Mouse (Mus musculus): ENCODE results near the gene Hoxa9. TPM values are rescaled to one million over a fixed set of nuclear protein-coding genes. Genes with fewer than 3 reads are reported as not detected.

The Hoxa9 gene
- polyA plus RNA-seq, 1 experiment from 2014 or later, result 0.06 TPM

DNA sequence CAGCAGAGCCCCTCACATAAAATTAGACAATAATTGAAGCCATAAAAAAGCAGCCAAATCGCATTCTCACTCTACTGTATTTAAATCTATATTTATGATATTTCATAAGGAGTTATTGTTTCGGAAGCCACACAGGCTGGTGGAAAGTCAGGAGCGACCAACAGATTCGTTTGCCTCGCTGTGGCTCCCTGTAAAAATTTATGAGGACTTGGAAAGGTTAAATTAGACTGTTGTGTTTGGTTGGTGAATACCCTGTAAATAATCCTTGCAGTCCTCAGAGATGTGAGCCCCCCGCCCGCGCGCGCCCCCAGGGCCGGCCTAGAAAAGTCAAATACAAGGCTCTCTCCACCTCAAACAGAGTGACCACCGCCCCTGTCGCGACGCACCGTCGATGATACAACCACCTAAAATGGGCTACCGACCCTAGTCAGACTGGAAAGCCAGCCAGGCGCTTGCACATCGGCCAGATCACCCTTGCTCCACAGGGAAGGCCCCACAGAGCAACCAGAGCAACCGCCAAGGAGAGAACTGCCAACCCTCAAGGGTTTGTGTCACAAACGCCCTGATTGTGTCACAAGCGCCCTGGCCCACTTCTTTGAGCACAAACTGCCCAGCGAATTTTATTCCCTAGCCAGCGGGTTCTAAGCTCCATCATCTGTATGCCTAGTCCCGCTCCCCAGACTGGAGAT is 4.2 kb downstream of the Hoxa9 start:
- H3K27me3 ChIP-seq (ENCODE audit: control insufficient read depth, insufficient read depth, low read depth, low read length), result peaks cover 92% of the 10 kb centered on the region
- no peaks in the 10 kb centered on the region for H3K9me3 ChIP-seq (ENCODE audit: control insufficient read depth, low read length)
- no peak overlapping the region for H3K4me2 ChIP-seq (ENCODE audit: low read depth, low read length)
- no peak overlapping the region for H3K9ac ChIP-seq (ENCODE audit: low read length)
- no peak for ATAC-seq (ENCODE audit: low read depth)
- H3K4me1 ChIP-seq (replicated peaks; ENCODE audit: control insufficient read depth, insufficient read depth, low read length), result peaks cover 10% of the 10 kb centered on the region
- WGBS, result 3% methylated on average over 26 of the region's 26 CpGs
- no peak overlapping the region for H3K4me3 ChIP-seq (ENCODE audit: low read length)
- no peaks in the 10 kb centered on the region for H3K36me3 ChIP-seq (ENCODE audit: control insufficient read depth, insufficient read depth, low read length)
- no peak overlapping the region for H3K27ac ChIP-seq (ENCODE audit: low read length)

DNA sequence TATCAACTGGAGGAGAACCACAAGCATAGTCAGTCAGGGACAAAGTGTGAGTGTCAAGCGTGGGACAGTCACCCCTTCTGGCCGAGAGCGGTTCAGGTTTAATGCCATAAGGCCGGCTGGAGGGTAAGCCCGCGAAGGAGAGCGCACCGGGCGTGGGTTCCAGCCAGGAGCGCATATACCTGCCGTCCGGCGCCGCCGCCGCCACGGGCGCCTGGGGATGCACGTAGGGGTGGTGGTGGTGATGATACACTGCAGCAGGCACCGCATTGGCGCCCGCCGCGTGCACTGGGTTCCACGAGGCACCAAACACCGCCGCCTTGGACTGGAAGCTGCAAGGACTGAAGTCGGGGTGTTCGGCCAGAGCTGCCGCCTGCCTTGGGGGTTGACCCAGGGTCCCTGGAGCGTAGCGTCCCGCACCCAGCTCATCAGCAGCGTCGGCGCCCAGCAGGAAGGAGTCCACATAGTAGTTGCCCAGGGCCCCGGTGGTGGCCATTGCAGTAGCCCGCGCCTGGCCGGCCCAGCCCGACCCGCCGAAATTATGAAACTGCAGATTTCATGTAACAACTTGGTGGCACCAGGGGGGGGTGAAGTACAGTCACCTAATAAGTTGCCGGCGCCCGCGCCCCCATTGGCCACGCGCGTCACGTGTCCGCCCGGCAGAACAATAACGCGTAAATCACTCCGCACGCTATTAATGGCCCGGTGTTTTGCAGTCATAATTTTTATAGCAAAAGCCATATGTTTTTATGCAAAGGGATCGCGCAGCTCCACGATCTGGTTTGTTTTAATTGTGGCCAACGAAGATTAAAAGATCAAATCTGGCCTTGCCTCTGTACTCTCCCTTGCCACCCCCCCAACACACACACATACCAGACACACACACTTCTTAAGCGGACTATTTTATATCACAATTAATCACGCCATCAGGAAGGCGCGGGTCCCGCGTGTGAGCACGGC is 5.0 kb downstream of the Hoxa9 start:
- Histone ChIP-seq H3K4me3 (ENCODE audit: low read length) (peak overlapping the region; percentile 19), H3K36me3 (ENCODE audit: control insufficient read depth, insufficient read depth, low read length) (no peaks in the 10 kb centered on the region), H3K4me2 (ENCODE audit: low read depth, low read length) (peak overlapping the region; percentile 32), H3K4me1 (replicated peaks; ENCODE audit: control insufficient read depth, insufficient read depth, low read length) (peaks cover 10% of the 10 kb centered on the region), H3K27ac (ENCODE audit: low read length) (no peak overlapping the region), H3K9me3 (ENCODE audit: control insufficient read depth, low read length) (no peaks in the 10 kb centered on the region), H3K9ac (ENCODE audit: low read length) (no peak overlapping the region), H3K27me3 (ENCODE audit: control insufficient read depth, insufficient read depth, low read depth, low read length) (peaks cover 95% of the 10 kb centered on the region)
- 3% methylated on average over 69 of the region's 69 CpGs for WGBS
- no peak for ATAC-seq (ENCODE audit: low read depth)

DNA sequence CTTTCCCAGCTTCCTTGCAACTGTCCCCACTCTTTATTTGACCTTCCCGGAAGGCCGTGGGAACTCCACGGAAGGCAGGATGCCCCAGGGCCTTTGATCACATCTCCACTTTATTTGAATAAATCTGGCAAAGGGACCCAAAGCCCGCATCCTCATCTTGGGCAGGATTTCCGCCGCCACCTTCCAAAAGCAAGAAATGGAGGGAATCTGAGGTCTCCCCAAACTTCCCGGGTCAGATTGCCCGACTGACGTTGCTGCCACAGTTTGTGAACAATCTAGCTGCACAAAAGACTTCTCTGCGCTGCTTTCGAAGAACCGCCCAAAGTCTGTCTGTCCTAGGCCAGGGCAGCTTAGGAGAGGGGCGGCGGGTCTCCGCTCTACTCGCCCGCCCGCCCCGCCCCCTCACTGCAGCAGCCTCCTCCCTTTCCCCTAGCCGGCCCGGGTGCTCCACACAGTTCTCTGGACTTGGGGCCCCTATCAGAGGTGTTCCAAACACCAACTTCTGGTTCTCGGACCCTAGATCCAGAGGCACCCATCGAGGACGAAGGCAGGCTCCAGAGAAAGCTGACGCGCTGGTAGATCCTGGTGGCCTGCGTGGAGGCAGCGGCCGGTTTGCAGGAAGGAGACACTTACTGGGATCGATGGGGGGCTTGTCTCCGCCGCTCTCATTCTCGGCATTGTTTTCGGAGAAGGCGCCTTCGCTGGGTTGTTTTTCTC is 5.8 kb downstream of the Hoxa9 start:
- Histone ChIP-seq H3K4me3 (ENCODE audit: low read length) (peak overlapping the region; percentile 19; the same call in 1 of the 2 replicates), H3K4me1 (replicated peaks; ENCODE audit: control insufficient read depth, insufficient read depth, low read length) (peaks cover 7% of the 10 kb centered on the region), H3K27me3 (ENCODE audit: control insufficient read depth, insufficient read depth, low read depth, low read length) (peaks cover 92% of the 10 kb centered on the region), H3K27ac (ENCODE audit: low read length) (no peak overlapping the region), H3K4me2 (ENCODE audit: low read depth, low read length) (no peak overlapping the region), H3K36me3 (ENCODE audit: control insufficient read depth, insufficient read depth, low read length) (no peaks in the 10 kb centered on the region), H3K9ac (ENCODE audit: low read length) (no peak overlapping the region), H3K9me3 (ENCODE audit: control insufficient read depth, low read length) (no peaks in the 10 kb centered on the region)
- ATAC-seq (ENCODE audit: low read depth), result no peak
- WGBS, result 2% methylated on average over 36 of the region's 36 CpGs

DNA sequence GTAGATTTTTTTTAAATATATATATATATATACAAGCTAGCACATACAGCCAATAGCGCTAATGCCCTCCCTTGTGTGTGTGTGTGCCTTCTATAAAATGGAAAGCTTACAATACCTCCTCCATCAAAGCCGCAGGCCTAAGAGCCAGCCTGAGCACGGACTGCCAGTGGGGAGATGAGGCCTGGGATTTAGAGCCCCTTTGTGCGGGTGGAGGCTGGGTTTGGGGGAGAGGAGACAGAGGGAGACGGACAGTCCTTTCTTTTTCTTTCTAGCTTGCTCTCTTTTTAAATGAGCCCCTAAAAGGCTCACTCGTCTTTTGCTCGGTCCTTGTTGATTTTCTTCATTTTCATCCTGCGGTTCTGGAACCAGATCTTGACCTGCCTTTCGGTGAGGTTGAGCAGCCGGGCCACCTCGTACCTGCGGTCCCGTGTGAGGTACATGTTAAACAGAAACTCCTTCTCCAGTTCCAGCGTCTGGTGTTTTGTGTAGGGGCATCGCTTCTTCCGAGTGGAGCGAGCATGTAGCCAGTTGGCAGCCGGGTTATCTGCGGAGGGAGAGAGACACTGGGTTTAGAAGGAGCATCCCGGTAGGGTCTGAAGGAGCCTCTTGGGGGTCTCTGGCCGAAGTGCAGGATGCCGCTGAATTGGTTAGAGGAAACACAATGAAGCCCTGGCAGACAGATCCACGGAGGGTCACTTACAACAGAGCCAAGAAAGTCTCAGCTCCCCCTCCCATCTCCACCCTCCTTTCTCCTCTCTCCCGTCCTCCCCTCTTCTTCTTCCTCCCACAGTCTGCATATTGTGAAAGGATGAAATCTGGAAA is 6.7 kb downstream of the Hoxa9 start:
- Histone ChIP-seq H3K36me3 (ENCODE audit: control insufficient read depth, insufficient read depth, low read length) (no peaks in the 10 kb centered on the region), H3K9ac (ENCODE audit: low read length) (no peak overlapping the region), H3K4me3 (ENCODE audit: low read length) (no peak overlapping the region), H3K4me2 (ENCODE audit: low read depth, low read length) (no peak overlapping the region), H3K9me3 (ENCODE audit: control insufficient read depth, low read length) (no peaks in the 10 kb centered on the region), H3K27ac (ENCODE audit: low read length) (no peak overlapping the region), H3K4me1 (replicated peaks; ENCODE audit: control insufficient read depth, insufficient read depth, low read length) (peaks cover 7% of the 10 kb centered on the region), H3K27me3 (ENCODE audit: control insufficient read depth, insufficient read depth, low read depth, low read length) (peaks cover 92% of the 10 kb centered on the region)
- 17% methylated on average over 24 of the region's 24 CpGs for WGBS
- no peak for ATAC-seq (ENCODE audit: low read depth)

DNA sequence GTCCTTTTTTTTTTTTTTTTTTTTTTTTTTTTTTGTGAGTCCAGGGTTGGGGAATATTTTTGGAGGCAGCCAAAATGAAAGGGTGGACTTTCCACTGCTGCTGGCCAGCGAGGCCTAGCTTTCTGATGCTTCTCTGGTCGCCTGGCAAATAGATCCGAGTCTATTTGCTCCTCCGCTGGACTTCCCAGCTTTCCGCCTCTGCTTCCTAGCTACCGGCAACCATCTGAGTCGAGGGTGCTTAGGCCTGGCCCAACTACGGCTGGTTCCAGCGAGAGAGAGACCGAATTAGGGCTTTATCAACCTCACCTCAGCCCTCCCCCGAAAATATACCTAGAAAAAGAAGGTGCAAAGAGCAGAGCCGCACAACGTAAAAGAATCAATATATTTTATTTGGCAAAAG is 8.2 kb downstream of the Hoxa9 start:
- Histone ChIP-seq H3K4me3 (ENCODE audit: low read length) (no peak overlapping the region), H3K4me1 (replicated peaks; ENCODE audit: control insufficient read depth, insufficient read depth, low read length) (peaks cover 8% of the 10 kb centered on the region), H3K9me3 (ENCODE audit: control insufficient read depth, low read length) (no peaks in the 10 kb centered on the region), H3K36me3 (ENCODE audit: control insufficient read depth, insufficient read depth, low read length) (no peaks in the 10 kb centered on the region), H3K9ac (ENCODE audit: low read length) (no peak overlapping the region), H3K27me3 (ENCODE audit: control insufficient read depth, insufficient read depth, low read depth, low read length) (peaks cover 95% of the 10 kb centered on the region), H3K4me2 (ENCODE audit: low read depth, low read length) (no peak overlapping the region), H3K27ac (ENCODE audit: low read length) (no peak overlapping the region)
- ATAC-seq (ENCODE audit: low read depth), result no peak
- 42% methylated on average over 13 of the region's 13 CpGs for WGBS

DNA sequence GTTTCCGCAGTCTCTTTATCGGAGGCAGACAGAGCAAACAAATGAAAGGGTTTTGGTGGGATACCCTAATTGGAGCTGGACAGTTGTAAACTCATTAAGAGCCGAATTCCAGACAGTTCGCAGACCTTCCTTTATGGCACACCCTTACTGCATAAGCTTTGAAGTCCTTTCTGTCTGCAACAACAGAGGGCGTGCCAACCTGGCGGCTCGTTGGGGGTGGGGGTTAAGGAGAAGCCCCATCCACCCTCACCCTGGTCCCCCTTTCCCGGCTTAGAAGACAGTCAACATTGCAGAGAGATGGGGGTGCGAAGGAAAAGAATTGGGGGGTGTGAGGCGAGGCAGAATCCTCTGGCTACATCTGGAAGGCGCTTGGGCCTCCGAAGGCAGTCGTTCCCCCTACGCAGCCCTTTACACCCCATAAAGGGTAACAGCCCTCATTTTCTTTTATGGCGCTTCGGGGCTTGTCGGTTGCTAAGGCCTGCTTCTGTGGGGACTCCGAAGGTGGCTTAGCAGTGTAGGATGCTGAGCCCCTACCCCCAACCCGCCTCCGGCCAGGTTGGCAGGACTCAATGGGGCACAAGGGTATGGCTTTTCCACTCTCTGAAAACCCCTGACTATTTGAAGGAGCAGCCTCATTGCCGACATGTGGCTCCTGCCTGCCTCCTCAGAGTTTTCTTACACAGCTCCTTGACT is 8.8 kb downstream of the Hoxa9 start:
- peaks cover 93% of the 10 kb centered on the region for H3K27me3 ChIP-seq (ENCODE audit: control insufficient read depth, insufficient read depth, low read depth, low read length)
- peak overlapping the region; percentile 69 for H3K4me3 ChIP-seq (ENCODE audit: low read length)
- H3K27ac ChIP-seq (ENCODE audit: low read length), result no peak overlapping the region
- peak overlapping the region; percentile 30; the same call in 1 of the 2 replicates for H3K9ac ChIP-seq (ENCODE audit: low read length)
- ATAC-seq (ENCODE audit: low read depth), result no peak
- H3K4me1 ChIP-seq (replicated peaks; ENCODE audit: control insufficient read depth, insufficient read depth, low read length), result peaks cover 12% of the 10 kb centered on the region
- H3K9me3 ChIP-seq (ENCODE audit: control insufficient read depth, low read length), result no peaks in the 10 kb centered on the region
- H3K36me3 ChIP-seq (ENCODE audit: control insufficient read depth, insufficient read depth, low read length), result no peaks in the 10 kb centered on the region
- H3K4me2 ChIP-seq (ENCODE audit: low read depth, low read length), result peak overlapping the region; percentile 97
- 22% methylated on average over 21 of the region's 21 CpGs for WGBS

DNA sequence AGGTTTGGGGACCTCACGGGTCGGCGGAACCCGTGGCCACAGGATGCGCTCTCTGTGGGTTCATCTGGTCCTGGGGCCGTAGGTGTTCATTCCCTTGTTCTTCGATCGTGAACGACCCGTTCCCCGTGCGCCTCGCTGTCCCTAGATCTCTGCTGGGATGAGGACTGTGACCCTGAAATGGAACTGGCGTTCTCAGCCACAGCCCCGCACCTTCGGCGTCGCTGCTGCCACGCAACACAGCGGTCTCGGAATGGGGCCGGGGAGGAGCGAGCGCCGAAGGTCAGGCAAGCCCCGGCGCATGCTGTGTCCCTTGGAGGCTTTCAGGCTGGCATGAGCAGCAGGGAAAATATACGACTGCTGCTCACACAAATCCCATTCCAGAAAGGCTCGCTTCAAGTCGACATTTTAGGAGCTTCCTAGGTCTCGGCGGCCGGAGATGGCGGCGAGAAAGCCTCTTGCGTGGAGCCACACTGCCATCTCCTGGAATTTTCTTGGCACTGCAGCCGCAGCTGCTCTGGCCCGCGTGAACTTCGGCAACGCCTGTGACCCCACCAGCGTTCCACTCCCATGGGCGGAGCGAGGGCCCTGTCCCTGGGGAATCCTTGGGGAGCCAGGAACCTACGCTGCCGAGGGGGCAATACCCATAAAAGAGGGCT is 9.4 kb downstream of the Hoxa9 start, which contains the start of gene Hoxa7:
Gene Hoxa7, minus strand, starts transcription at position 518 of the 656 bp plus-strand sequence.
- 2% methylated on average over 46 of the region's 46 CpGs for WGBS
- peak; percentile 59 for ATAC-seq (ENCODE audit: low read depth)
- no peaks in the 10 kb centered on the region for H3K36me3 ChIP-seq (ENCODE audit: control insufficient read depth, insufficient read depth, low read length)
- H3K27ac ChIP-seq (ENCODE audit: low read length), result no peak within 1 kb of the TSS; the same call in 1 of the 2 replicates
- peaks cover 17% of the 10 kb centered on the region for H3K4me1 ChIP-seq (replicated peaks; ENCODE audit: control insufficient read depth, insufficient read depth, low read length)
- peaks cover 93% of the 10 kb centered on the region for H3K27me3 ChIP-seq (ENCODE audit: control insufficient read depth, insufficient read depth, low read depth, low read length)
- peak within 1 kb of the TSS; percentile 97 for H3K4me2 ChIP-seq (ENCODE audit: low read depth, low read length)
- no peaks in the 10 kb centered on the region for H3K9me3 ChIP-seq (ENCODE audit: control insufficient read depth, low read length)
- peak within 1 kb of the TSS; percentile 69 for H3K4me3 ChIP-seq (ENCODE audit: low read length)
- peak within 1 kb of the TSS; percentile 79 for H3K9ac ChIP-seq (ENCODE audit: low read length)

DNA sequence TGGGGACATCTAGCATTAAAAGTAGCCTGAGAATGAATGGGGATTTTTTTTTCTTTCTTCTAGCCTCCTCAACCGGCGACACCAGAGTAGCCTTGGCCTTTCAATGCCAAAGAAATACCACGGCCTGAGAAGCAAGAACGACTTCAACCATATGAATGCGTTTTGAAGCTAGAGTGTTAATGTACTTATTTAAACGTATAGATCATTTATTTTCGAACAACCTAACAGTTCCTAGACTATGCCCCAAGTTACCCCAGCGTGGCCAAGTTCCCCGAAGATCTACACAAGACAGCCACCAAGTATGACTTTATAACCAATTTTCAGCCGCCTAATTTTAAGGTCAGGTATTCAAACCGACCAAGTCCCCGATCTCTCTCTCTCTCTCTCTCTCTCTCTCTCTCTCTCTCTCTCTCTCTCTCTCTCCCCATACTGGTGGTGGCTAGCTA is 10.0 kb downstream of the Hoxa9 start:
- Histone ChIP-seq H3K4me3 (ENCODE audit: low read length) (peak overlapping the region; percentile 69), H3K9ac (ENCODE audit: low read length) (peak overlapping the region; percentile 79), H3K27me3 (ENCODE audit: control insufficient read depth, insufficient read depth, low read depth, low read length) (peaks cover 93% of the 10 kb centered on the region), H3K27ac (ENCODE audit: low read length) (no peak overlapping the region), H3K4me1 (replicated peaks; ENCODE audit: control insufficient read depth, insufficient read depth, low read length) (peaks cover 14% of the 10 kb centered on the region), H3K4me2 (ENCODE audit: low read depth, low read length) (peak overlapping the region; percentile 97), H3K36me3 (ENCODE audit: control insufficient read depth, insufficient read depth, low read length) (no peaks in the 10 kb centered on the region), H3K9me3 (ENCODE audit: control insufficient read depth, low read length) (no peaks in the 10 kb centered on the region)
- ATAC-seq (ENCODE audit: low read depth), result no peak
- 26% methylated on average over 12 of the region's 12 CpGs for WGBS
